Mouse (Mus musculus) urinary bladder, postnatal 10 days (tissue): ENCODE data around the gene Hist1h1a.
"Not testable (repeated sequence)": the region's sequence is repeated elsewhere in the genome, so short reads cannot be mapped to it uniquely, and the experiment has no call there.

Experiments
- DNase-seq: peaks from one replicate; pipeline ENCODE4 v3.0.0; 2022; ENCODE audit warnings: low spot score

Hist1h1a gene

GRCm38 (mm10) chr13:23760240-23760971 is 3.1 kb upstream of the Hist1h1a start:
- no peak for DNase-seq

GRCm38 (mm10) chr13:23760972-23761864 is 2.2 kb upstream of the Hist1h1a start, which contains the start of gene Hist1h4a:
Hist1h4a (minus strand) TSS chr13:23761230.
- DNase-seq, result peak; percentile 97

- not testable (repeated sequence) for DNase-seq
These were observed 1.3 kb upstream of the Hist1h1a start, which contains the start of gene Hist1h3a for GRCm38 (mm10) chr13:23761871-23762821. Hist1h3a (minus strand) TSS chr13:23762386.

DNA sequence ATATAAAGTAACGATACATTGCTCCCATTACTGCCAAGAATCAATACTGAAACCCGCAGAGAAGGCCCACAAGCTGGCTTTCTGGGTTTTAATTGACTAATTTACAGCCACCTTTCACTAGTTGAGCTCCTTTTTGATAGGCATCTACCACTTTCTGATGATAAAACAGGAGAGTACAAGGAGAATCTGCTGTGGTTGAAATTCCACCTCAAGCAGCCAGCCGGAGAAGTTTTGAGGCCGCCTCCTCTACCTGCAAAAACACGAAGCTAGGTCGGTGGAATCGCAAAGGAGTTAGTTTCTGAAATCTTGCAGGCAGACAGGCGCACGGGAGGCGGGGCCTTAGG is 252 bp upstream of the Hist1h1a start:
- no peak for DNase-seq

DNA sequence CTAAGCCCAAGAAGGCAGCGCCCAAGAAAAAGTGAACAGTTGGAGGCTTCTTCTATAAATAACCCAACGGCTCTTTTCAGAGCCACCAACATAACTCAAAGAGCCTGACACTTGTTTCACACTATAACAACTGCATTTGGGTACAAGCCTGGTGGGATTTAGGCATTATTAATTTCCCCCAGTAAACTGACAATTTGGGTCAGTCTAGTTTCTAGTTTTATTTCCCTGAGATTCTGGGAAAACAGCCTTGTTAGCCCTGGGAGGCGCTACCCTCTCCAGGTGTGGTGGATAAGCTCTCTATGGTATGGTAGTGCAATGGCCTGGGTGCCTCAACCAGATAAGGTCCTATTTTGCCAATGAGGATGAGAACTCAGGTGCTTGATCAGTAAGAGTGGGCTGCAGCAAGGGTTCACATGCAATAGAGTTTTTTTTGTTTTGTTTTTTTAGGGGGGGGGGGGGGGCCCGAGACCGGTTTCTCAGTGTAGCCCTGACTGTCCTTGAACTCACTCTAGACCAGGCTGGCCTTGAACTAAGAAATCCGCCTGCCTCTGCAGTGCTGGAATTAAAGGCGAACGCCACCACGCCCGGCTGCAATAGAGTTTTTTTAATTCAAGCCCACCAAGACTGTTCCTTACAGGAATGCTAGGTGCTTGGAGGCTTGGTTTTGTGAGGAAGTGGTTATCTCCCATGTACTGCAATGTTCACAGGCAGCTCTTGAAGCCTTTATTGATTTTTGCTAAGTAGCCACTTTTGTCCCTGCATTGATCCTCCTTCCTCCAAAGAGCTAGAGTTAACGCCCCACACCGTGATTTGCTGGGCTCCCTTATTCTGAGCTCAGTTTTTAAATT is 1.1 kb downstream of the Hist1h1a start:
- DNase-seq, result no peak

GRCm38 (mm10) chr13:23765172-23765513 is 1.7 kb downstream of the Hist1h1a start:
- no peak for DNase-seq

DNA sequence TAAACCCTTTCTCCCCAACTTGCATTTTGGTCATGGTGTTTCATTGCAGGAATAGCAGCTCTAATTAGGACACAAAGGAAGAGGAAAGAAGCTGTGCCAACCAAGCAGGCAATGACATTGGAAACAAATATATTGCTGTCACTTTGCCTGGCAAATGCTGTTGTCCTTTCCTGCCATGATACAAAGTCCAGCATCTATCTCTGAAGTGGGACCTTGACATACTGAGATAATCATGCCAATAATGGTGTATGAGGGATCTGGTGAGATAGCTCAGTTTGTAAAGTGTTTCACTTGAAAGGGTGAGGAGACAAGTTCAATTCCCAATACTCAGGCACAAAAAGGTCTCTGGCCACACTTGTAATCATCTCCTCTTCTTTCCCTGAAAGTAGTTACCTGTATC is 3.3 kb downstream of the Hist1h1a start:
- no peak for DNase-seq

- DNase-seq, result no peak
These were observed 5.5 kb downstream of the Hist1h1a start for GRCm38 (mm10) chr13:23768834-23769397.

DNA sequence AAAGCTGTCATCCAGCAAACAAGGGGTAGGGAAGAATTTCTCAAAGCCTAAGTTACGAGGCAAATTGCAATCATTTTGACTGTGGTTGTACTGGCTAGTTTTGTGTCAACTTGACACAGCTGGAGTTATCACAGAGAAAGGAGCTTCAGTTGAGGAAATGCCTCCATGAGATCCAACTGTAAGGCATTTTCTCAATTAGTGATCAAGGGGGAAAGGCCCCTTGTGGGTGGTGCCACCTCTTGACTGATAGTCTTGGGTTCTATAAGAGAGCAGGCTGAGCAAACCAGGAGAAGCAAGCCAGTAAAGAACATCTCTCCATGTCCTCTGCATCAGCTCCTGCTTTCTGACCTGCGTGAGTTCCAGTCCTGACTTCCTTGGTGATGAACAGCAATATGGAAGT is 6.1 kb downstream of the Hist1h1a start, which contains the start of gene Trim38:
Gene Trim38, plus strand, starts transcription at position 301 of the 400 bp plus-strand sequence.
- DNase-seq, result not testable (repeated sequence)

- no peak for DNase-seq
These were observed 9.3 kb downstream of the Hist1h1a start for GRCm38 (mm10) chr13:23772561-23773313.

- no peak for DNase-seq
These were observed 14.9 kb downstream of the Hist1h1a start for GRCm38 (mm10) chr13:23778339-23778738.

GRCm38 (mm10) chr13:23779025-23779424 is 15.6 kb downstream of the Hist1h1a start:
- DNase-seq, result no peak

- no peak for DNase-seq
These were observed 29.1 kb downstream of the Hist1h1a start for GRCm38 (mm10) chr13:23792520-23792919.

DNA sequence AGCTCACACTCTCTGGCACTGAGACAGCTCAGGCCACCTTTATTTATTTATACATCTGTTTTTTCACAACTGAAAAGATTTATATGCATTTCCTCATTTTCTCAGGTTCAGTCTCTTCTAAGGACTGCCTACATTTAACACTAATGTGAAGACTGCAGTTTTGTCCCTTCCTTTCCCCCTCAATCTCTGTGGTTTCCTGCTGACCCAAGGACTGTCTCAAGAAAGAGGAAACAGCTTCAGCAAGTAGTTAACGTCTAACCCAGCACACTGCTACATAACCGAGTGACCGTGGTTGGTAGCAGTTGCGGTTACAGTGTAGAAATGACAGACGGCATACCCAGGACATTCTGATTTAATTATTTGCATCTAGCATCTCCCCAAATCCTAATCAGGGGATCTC is 35.9 kb downstream of the Hist1h1a start:
- no peak for DNase-seq

- DNase-seq, result no peak
These were observed 41.1 kb downstream of the Hist1h1a start for GRCm38 (mm10) chr13:23804532-23804931.

- DNase-seq, result no peak
These were observed 43.1 kb downstream of the Hist1h1a start, which contains the start of gene Slc17a2 for GRCm38 (mm10) chr13:23806422-23807052. Slc17a2 (plus strand) TSS chr13:23806993.
